Mouse (Mus musculus): ENCODE measurements around the gene Zfp746.
"Not testable (repeated sequence)": the region's sequence is repeated elsewhere in the genome, so short reads cannot be mapped to it uniquely, and the experiment has no call there.

The Zfp746 gene

GRCm38 (mm10) chr6:48086471-48086878 lies at the start of gene Zfp746:
Gene Zfp746 (minus strand): TSS chr6:48086593.
- DNase-seq, result peak; percentile 91

DNA sequence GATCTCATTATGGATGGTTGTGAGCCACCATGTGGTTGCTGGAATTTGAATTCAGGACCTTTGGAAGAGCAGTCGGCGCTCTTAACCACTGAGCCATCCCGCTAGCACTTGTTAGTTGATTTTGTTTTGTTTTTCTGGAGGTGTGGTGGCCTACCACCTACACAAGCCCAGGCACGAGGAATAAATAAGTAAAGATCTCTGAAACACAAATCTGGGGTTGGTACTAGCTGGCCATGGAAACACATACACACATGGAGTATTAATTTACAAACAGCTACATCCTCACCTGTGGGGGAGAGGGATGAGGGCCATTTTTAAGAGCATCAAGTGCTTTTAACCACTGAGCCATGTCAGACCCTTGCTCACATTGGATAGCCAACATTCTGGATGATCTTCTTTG lies 34.7 kb upstream of the Zfp746 start:
- not testable (repeated sequence) for DNase-seq

DNA sequence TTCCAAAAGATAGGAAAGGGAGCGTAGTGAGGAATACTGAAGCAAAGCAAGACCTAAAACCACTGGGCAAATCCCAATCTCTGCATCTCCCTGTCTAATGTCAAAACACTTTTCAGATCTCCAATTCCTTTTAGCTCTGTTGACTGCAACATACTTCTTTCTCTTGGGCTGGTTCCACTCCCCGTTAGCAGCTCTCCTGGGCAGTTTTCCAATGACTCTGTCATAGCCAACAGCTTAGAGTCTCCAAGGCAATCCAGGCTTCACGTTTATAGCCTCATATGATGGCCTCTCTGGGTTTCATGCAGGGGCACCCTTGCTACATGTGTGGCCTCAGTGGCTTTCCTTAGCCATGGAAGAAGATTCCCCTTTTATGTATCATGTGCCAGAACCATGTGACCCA lies 29.6 kb upstream of the Zfp746 start:
- DNase-seq, result no peak

GRCm38 (mm10) chr6:48086957-48087715 lies 743 bp upstream of the Zfp746 start:
- no peak for DNase-seq

DNA sequence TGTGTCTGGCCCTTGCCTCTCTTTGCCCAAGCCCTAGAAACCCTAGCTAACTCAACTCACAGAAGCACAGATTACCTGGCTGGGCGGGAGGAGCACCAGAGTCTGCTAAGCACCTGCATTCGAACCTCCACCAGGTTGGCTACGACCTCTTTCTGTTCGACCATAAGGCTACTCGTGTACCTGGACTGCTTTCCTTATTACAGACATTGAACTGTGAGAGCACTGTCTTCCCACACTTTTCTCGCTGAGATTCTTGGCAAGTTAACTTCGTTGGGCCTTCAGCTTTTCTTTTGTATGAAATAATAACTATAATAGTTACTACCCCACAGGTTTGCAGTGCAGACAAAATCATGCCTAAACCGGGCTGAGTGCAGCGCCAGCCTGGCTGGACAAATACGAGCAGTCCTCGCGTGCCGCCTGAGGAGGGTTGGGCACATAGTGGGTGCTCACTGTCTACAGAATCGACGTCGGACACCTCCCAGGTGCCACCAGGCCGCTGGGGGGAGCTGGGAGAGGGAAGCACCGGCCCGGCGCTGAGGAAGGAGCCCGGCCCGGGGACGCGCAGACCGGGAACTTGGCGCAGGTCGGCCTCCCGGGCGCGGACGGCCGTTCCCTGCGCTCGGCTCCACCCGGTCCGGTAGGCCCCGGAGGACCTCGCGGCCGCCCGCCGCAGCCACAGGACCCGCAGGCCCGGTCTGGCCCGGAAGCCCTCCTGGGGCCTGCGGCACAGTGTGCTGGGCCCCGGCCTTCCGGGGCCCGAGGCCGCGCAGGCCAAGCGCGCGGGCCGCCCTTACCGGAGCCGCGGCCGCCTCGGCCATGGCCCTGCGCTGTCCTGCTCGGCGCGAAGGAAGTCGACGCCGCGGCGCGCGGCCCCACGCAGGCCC lies 630 bp downstream of the Zfp746 start:
- DNase-seq, result peak; percentile 72

- DNase-seq, result peak; percentile 27
Observed at GRCm38 (mm10) chr6:48083733-48084191, 2.6 kb downstream of the Zfp746 start.

DNA sequence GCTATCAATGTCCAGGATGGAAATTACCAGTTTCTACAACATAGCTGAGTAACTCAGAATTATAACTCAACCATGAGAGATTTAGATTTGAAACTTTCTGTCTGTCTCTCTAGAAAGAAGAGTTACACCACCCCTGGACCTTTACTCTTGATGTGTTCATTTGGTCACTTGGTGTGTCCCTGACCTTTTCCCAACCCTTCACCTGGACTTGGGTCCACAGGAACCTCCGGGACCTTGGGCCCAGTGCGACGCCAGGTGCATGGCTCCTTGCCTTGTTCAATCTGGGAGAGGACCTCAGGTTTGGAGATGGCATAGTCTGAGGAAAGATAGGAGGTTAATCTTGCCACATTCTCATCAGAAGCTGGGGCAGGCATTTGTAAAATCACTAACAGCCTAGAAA lies 4.4 kb downstream of the Zfp746 start:
- DNase-seq, result no peak

DNA sequence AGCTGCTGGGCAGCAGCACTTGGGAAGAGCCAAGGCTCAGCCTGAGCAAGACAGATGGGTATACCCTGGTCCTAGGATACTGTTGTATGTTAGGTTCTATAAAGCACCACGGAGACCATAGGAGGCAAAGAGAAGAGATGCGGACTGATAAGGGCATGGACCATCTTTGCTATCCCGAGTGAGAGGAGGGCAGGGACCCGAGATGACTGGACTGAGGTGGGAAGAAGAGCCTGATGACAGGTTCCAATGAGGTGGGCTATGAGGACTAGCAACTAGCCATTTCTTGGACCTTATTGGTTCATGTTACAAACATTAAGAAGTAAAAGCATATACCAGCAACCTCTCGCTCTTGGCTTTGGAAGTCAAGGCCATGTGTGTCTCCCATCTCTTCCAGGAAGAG lies 5.4 kb downstream of the Zfp746 start:
- no peak for DNase-seq

DNA sequence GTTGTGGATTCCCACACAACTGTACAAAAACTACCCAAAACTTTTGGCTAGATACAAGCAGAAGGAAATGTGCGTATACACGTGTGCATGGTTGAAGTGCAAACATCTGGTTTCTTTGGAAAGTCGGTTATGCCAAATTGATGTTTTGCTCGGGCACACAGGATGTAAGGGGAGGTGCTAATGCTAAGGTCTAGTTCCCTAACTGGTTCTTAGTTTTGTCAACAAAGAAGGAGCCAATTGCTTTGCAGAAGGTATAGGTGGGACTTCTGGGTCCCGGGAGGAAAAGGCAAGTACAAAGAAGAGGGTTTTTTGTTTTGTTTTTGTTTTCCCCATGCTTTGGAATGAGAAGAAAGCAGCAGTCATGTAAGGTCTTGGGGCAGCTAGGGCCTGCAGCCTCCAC lies 13.1 kb downstream of the Zfp746 start:
- peak; percentile 11 for DNase-seq

DNA sequence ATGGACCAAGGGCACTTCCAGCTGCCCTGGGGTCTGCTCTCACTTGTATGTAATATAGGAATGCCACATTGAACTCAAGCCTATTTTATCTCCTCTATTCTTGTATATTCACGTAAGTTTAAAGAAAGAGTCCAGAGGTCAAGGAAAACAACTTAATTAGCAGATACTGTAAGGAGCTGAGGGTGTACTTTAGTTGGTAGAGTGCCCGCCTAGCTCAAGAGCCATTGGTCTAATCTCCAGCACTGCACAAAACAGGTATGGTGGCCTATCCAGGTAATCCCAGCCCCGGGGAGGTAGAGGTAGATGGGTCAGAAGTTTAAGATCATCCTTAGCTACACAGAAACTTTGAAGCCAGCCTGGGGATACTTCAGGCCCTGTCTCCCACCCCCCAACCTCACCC lies 18.9 kb downstream of the Zfp746 start:
- no peak for DNase-seq

- no peak for DNase-seq
Observed at GRCm38 (mm10) chr6:48065587-48066075, 20.8 kb downstream of the Zfp746 start.

- DNase-seq, result no peak
Observed at GRCm38 (mm10) chr6:48064451-48064850, 21.9 kb downstream of the Zfp746 start.

GRCm38 (mm10) chr6:48063940-48064339 lies 22.5 kb downstream of the Zfp746 start:
- no peak for DNase-seq

GRCm38 (mm10) chr6:48060895-48061294 lies 25.5 kb downstream of the Zfp746 start:
- no peak for DNase-seq

DNA sequence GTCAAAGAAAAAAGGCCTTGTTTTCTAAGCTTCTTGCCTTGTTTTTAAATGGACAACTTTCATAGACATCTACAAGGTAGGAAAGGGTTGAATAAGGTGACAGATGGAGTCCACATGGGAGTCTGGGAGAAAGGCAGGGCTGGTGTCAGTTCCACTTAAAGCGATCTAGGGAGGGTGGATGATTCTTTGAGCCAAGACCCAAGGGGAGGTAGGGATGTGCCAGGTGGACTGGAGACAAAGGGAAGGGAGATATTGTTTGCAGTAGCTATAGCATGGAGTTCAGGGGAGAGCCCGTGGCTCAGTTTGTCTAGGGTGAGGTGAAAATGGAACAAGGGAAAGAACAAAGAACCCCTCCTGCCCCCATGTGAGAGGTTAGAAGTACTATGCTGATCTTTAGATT lies 26.0 kb downstream of the Zfp746 start:
- no peak for DNase-seq

DNA sequence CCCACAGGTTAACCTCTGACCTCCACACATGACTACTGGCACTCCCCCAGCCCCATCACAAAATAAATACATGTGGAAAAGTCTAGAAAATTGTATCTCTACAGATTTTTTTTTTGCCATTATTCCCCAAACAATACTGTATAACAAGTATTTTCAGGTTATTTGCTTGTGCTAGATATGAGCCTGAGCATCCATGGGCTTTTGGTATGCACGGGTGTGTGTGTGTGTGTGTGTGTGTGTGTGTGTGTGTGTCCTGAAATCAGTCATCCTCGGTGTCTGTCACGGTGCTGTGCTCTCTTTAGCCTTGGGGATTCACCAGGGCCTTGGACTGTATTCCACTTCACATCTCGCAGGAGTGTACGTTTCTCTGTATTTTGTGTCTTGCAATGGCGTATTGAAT lies 34.3 kb downstream of the Zfp746 start:
- no peak for DNase-seq

DNA sequence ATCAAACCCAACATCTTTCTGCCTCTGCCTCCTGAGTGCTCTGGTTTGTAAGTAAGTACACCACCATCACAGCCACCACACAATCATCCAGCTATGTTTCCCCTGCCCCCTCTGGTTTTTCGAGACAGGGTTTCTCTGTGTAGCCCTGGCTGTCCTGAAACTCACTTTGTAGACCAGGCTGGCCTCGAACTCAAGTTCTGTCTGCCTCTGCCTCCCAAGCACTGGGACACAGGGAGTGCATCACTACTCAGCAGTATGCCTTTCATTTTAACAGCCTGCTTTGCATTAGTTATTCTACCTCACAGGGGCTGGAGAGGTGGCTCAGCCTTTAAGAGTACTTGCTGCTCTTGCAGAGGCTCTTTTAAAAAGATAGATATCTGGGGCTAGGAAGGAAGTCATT lies 34.7 kb downstream of the Zfp746 start:
- DNase-seq, result no peak

DNA sequence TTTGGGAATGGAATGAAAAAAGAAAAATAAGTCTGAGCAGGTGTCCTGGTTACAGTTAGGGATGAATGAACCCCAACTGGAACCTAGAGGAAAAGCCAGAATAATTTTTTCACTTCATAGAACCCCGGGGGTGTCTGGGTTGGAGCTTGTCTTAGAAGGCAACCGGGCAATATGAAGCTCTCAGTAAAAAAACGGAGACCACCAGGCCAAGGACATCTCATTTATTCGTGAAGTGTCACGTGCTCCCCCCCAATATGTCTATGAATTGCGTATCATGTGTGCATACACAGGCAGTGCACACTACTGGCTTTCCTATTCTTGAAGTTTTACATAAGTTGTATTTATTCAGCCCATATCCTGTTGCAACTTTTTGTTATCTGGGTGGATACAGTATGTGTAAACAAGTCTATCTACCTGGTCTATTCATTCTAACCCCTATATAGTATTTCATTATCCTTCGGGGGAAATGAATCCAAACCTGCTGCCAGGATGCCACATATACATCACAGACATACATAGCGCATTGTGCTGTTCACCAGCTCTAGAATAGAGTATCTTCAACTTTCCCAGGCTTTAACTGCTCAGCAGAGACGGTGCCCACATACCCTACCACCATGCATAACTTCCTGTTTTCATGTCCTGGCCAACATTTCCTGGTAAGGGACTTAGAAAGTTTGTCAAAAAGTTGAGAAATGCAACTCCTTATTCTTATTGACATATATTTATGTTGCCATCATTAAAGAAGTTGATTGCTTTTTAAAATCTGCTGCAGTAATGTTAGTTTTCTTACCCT lies 36.9 kb downstream of the Zfp746 start:
- DNase-seq, result no peak

DNA sequence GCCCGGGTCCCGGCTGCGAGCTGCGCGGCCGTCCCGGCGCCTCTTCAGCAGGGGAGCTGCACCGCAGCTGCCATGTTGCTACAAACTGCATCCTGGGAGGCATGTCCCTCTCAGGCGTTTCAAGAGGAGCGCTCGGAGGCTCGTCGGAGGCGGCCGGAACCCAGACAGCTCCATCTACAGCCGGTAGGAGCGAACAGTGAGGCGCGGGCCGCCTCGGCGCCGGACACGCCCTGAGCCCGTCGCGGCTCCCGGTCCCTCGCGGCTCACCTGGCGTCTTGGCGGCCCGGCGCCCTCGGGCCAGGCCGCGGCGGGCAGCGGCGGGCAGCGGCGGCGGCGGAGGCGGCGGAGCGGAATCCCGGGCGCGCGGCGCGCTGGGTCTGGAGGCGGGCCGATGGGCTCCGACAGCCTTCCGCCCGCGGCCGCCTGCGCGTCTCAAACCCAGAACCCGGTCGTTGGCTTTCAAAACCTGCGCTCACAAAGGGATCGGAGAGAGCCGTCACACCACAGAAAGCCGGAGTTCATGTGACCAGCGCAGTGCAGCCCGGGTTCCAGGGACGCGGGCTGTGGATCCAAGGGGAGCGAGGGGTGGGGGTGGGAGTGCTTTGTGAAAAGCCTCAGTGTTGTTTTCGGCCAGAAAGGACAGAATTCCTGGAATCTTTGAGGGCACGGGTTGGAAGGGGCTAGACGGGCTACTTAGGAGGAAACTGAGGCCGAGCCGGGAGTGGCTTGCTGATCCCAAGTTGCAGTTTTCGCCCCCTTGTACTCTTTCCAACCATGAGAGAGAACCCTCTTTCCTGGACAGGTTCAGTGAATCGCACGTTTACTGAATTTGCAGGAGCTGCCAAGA lies 37.7 kb downstream of the Zfp746 start, which contains the start of gene Zfp777:
Gene Zfp777, minus strand, starts transcription at position 486 of the 847 bp plus-strand sequence.
- DNase-seq, result peak; percentile 88

DNA sequence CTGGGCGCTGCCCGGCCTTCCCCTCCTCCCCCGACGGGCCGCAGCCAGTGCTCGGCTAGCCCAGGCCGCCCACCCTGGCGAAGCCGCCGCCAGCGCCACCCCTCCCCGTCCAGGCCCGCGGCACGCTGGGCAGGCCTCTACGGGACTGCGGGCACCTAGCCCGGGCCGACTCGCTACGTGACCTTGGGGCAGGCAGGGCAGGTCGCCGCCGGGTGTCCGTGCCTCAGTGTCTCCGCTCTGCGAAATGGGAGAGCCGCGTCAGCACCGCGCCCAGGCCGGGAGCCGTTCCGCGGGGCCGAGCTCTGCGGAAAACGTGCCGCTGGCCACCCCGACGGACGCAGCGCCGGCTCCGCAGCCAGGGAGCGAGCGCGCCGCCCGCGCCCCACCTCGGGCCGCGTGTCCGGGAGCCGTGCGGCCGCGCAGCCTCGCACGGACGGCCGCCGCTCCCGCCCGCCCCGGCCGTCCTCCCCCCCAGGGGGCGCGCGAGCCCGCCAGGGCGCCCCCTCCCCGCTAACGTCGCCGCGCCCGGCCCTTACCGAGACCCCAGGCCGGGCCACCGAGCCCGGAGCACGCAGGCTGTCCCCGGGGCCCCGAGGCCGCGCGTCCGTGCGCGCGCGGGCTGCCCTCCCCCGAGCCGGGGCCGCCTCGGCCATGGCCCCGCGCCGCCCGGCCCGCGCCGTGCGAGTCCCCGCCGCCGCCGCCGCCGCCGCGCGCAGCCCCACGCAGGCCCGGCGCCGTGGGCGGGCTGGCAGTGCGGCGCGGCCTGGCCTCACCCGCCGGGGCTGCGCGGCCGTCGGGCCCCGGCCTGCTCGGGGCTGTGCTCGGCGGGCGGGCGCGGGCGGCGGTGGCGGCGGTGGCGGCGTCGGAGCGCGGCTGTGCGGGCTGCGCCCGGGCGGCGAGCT lies 38.7 kb downstream of the Zfp746 start:
- DNase-seq, result peak; percentile 13

- DNase-seq, result no peak
Observed at GRCm38 (mm10) chr6:48047114-48047449, 39.3 kb downstream of the Zfp746 start.
